Mouse (Mus musculus) inflammation-experienced regulatory T-cells, adult 16 weeks (primary cell): Measurements from ENCODE around the gene Cacna2d3. TPM values are rescaled to one million over a fixed set of nuclear protein-coding genes. Genes with fewer than 3 reads are reported as not detected.

ENCODE experiments used
- polyA plus RNA-seq: library from polyadenylated mRNA; unstranded; fragments of 100-300 nt; shearing (Covaris generic); gene quantifications from one replicate; pipeline ENCODE4 v1.2.1, GENCODE M21; 2017

Cacna2d3 gene
- polyA plus RNA-seq = not detected

DNA sequence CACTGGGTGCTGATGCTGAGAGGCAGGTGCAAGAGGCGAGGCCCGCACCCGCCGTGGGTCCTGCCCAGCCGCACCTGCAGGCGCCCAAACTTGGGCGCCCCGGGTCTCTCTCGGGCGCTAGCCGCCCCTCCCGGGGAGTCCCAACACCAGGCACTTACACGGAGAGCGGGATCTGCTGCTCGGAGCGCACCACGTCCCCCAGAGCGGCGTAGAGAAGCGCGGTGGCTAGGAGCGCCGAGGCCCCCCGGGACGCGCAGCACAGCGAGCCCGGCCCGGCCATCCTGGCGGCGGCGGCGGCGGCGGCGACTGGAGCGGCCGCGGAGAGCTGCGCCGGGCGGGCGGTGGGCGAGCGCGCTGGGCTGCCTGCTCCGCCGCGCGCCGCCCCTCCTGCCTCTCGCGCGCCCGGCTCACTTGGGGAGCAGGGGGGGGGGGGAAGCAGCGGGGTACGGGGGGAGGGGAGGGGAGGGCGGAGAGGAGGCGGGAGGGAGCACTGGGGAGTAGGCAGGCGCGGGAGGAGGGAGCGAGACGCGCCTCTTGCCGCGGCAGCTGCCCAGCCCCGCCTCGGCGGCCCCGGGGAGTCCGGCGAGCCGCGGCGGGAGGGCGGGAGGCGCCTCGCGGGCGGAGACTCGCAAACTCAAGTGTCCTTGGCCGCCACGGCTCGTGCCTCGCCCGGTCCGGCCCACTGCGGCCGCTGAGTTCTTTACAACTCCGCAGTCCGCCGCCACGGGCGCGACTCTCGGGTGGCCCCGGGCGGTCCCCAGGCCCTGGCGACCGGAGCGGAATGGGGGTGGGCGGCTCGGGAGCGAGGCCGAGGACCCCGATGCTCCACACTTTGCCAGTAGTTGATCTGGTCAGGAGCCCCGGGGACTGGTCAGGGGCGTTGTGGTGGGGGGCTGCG lies at the start of gene Cacna2d3:
Gene Cacna2d3 (minus strand): TSS at position 377 of the 898 bp plus-strand sequence.

GRCm38 (mm10) chr14:29017883-29018282 lies 703.8 kb downstream of the Cacna2d3 start, which contains the start of gene Lrtm1:
TSS of gene Lrtm1 (plus strand) at chr14:29018208.

Other genes starting within 250 kb of the Cacna2d3 start
- gene Selenok, start 246.4 kb upstream of the Cacna2d3 start, polyA plus RNA-seq = 257 TPM